Mouse (Mus musculus): ENCODE measurements around the gene Csmd2.

- no peak for TF ChIP-seq HCFC1 (IDR thresholded peaks at IDR 0.05; ENCODE audit: borderline replicate concordance, insufficient read depth, low read length)
- TF ChIP-seq ZC3H11A (IDR thresholded peaks at IDR 0.05; ENCODE audit: borderline replicate concordance, low read depth, low read length) = no peak
- TF ChIP-seq MAFK (IDR thresholded peaks at IDR 0.05; ENCODE audit: insufficient read depth, low read depth, low read length) = no peak
- TF ChIP-seq ZNF384 (IDR thresholded peaks at IDR 0.05; ENCODE audit: low read depth, low read length) = no peak
- TF ChIP-seq CHD2 (IDR thresholded peaks at IDR 0.05; ENCODE audit: low read depth, low read length) = no peak
These were observed 16.5 kb upstream of the Csmd2 start, which contains the start of gene CK137956 for GRCm38 (mm10) chr4:127970901-127971868.
